Mouse (Mus musculus) hindbrain, embryonic 16.5 days (tissue): ENCODE measurements around the gene Prm3. TPM values are rescaled to one million over a fixed set of nuclear protein-coding genes. Genes with fewer than 3 reads are reported as not detected.

ENCODE experiments used
- ATAC-seq: fragments of 200-750 bp; cut with Nextera tagmentation; 2 replicates; pipeline ENCODE4 v1.8.0; 2017; ENCODE audit warnings: moderate TSS enrichment, moderate library complexity
- H3K27ac ChIP-seq: fragments of 300-500 bp; sonication (generic); 2 replicates; pipeline ENCODE4 v1.5.1; 2014; ENCODE audit warnings: low read depth, mild to moderate bottlenecking, control low read depth, low read length, moderate library complexity
- H3K27me3 ChIP-seq: fragments of 300-500 bp; sonication (generic); replicated peaks from 2 replicates; pipeline ENCODE4 v1.6.1; 2014; ENCODE audit warnings: low read length; ENCODE audit not compliant: control insufficient read depth, insufficient read depth
- H3K36me3 ChIP-seq: fragments of 300-500 bp; sonication (generic); 2 replicates; pipeline ENCODE4 v1.6.1; 2014; ENCODE audit warnings: mild to moderate bottlenecking, low read length, moderate library complexity, mixed read lengths; ENCODE audit not compliant: control insufficient read depth, insufficient read depth
- H3K4me1 ChIP-seq: fragments of 300-500 bp; sonication (generic); 2 replicates; pipeline ENCODE4 v1.6.1; 2014; ENCODE audit warnings: low read depth, low read length; ENCODE audit not compliant: control insufficient read depth, insufficient read depth
- H3K4me2 ChIP-seq: fragments of 300-500 bp; sonication (generic); 2 replicates; pipeline ENCODE4 v1.6.1; 2014; ENCODE audit warnings: mild to moderate bottlenecking, low read length, control low read depth, moderate library complexity
- H3K4me3 ChIP-seq: fragments of 300-500 bp; sonication (generic); 2 replicates; pipeline ENCODE4 v1.5.1; 2014; ENCODE audit warnings: mild to moderate bottlenecking, low read length, control low read depth, moderate library complexity
- H3K9ac ChIP-seq: fragments of 300-500 bp; sonication (generic); 2 replicates; pipeline ENCODE4 v1.6.1; 2014; ENCODE audit warnings: low read depth, mild to moderate bottlenecking, control low read depth, low read length, moderate library complexity
- H3K9me3 ChIP-seq: fragments of 300-500 bp; sonication (generic); 2 replicates; pipeline ENCODE4 v1.6.1; 2014; ENCODE audit warnings: mild to moderate bottlenecking, low read length, moderate library complexity; ENCODE audit not compliant: control insufficient read depth
- WGBS: fragments of 180-500 bp; shearing (Covaris S2); extraction: QIAGEN DNeasy Blood & Tissue Kit; methylation state at CpG from one replicate; pipeline ENCODE4 v1.1.7; 2014; 5-methylcytosine and 5-hydroxymethylcytosine counted together
- polyA plus RNA-seq: library from polyadenylated mRNA; unstranded; fragments of >200 nt; fragmentation: Nextera tagmentation; extraction: Ambion mirVana; gene quantifications from 2 replicates; pipeline ENCODE4 v1.2.1, GENCODE M21; 2015

Prm3 gene
- polyA plus RNA-seq, 1 experiment from 2014 or later, result not detected

DNA sequence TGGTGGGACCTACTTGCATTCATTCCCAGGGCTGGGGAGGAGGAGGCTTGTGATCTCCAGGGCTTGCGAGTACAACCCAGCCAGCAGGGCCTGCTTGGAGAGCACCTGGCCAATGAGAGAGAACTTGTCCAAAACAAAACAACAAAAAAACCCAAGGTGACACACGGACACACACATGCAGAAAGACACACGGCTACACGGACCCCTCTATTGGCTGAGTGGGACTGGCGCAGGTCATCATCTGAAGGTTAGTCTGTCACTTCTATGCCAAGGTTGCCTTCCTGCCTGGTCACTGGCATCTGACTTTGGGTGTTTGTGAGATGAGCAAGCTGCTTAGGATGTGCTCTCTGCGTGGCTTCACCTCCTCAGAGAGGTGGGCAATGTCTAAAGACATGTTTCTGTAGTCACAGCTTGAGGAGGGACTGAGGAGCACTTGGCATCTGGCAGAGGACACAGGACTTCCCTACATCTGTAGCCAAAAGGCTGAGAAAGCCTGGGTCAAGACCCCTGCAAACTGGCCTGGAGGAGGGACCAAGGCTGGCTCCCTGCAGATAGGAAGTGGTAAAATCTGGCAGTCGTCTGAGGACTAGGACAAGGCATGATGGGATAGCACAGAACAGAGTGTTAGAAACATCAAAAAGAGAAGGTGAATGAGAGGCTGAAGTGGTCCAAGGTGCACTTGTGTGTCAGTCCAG is 37.2 kb upstream of the Prm3 start:
- H3K27me3 ChIP-seq, result no peaks in the 10 kb centered on the region
- H3K4me3 ChIP-seq, result no peak overlapping the region
- H3K36me3 ChIP-seq, result no peaks in the 10 kb centered on the region
- no peak overlapping the region for H3K27ac ChIP-seq
- 88% methylated on average over 7 of the region's 7 CpGs for WGBS
- ATAC-seq, result no peak
- no peak overlapping the region for H3K4me2 ChIP-seq
- no peak overlapping the region for H3K9ac ChIP-seq
- no peaks in the 10 kb centered on the region; the same call in 1 of the 2 replicates for H3K9me3 ChIP-seq
- no peaks in the 10 kb centered on the region for H3K4me1 ChIP-seq

DNA sequence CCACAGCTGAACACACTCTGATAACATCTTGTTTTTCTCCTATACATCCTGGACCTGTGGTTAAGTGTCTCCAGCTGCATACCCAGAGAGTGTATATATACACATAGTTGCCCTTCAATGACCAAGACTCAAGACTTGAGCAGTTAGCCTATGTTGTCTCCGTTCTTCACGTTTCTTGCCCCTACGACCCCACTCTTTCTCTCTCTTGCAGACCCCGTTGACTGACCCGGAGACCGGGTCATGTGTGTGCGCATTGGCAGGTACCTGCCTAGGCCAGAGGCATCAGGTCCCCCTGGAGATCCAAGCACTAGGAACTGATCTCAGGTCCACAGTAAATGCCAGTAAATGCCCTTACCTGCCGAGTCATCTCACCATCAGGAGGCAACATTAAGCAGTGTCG is 36.6 kb upstream of the Prm3 start:
- H3K9ac ChIP-seq, result no peak overlapping the region
- H3K9me3 ChIP-seq, result no peaks in the 10 kb centered on the region; the same call in 1 of the 2 replicates
- ATAC-seq, result no peak
- no peak overlapping the region for H3K4me2 ChIP-seq
- no peak overlapping the region for H3K4me3 ChIP-seq
- no peak overlapping the region for H3K27ac ChIP-seq
- WGBS, result 93% methylated on average over 9 of the region's 9 CpGs
- no peaks in the 10 kb centered on the region for H3K4me1 ChIP-seq
- no peaks in the 10 kb centered on the region for H3K36me3 ChIP-seq
- H3K27me3 ChIP-seq, result no peaks in the 10 kb centered on the region

DNA sequence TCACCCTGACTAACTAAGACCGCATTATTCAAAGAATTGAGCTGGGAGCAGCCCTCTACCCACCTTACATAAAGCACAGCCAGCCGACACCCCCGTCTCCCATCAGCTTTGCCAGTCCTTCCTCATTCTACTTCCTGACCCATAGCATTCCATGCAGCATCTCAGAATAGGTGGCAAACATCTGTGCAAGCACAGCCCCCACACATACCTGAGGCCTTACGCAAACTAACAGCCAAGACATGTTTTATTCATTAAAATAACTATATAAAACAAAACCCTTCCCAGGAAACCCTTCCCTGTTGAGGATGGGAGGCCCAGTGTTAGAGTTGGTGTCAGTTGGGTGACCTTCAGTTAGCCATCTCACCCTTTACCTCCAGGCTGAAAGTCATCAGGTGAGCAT is 35.1 kb upstream of the Prm3 start:
- no peaks in the 10 kb centered on the region for H3K36me3 ChIP-seq
- H3K27ac ChIP-seq, result no peak overlapping the region
- no peaks in the 10 kb centered on the region; the same call in 1 of the 2 replicates for H3K9me3 ChIP-seq
- H3K27me3 ChIP-seq, result no peaks in the 10 kb centered on the region
- H3K4me2 ChIP-seq, result no peak overlapping the region
- no peak overlapping the region for H3K9ac ChIP-seq
- H3K4me1 ChIP-seq, result no peaks in the 10 kb centered on the region
- H3K4me3 ChIP-seq, result no peak overlapping the region
- 89% methylated on average over 4 of the region's 4 CpGs for WGBS
- ATAC-seq, result no peak

DNA sequence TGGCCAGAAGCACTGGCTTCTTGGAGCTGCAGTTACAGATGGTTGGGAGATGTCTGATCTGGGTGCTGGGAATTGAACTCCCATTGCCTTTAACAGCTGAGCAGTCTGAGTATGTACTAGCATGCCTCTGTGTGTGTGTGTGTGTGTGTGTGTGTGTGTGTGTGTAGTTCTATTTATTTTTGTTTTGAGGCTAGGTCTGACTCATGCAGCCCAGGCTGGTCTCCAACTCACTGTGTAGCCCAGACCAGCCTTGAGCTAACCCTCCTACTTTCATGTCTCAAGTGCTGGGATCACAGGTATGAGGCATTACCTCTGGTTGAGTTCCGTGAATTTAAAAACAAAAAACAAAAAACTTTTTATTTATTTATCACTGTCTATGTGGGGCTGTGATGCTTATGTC is 33.8 kb upstream of the Prm3 start:
- WGBS, result 86% methylated on average over 1 of the region's 1 CpGs
- no peak for ATAC-seq
- no peak overlapping the region for H3K4me2 ChIP-seq
- H3K36me3 ChIP-seq, result no peaks in the 10 kb centered on the region
- no peaks in the 10 kb centered on the region; the same call in 1 of the 2 replicates for H3K9me3 ChIP-seq
- no peaks in the 10 kb centered on the region for H3K27me3 ChIP-seq
- H3K4me1 ChIP-seq, result no peaks in the 10 kb centered on the region
- H3K9ac ChIP-seq, result no peak overlapping the region
- H3K4me3 ChIP-seq, result no peak overlapping the region
- no peak overlapping the region for H3K27ac ChIP-seq

DNA sequence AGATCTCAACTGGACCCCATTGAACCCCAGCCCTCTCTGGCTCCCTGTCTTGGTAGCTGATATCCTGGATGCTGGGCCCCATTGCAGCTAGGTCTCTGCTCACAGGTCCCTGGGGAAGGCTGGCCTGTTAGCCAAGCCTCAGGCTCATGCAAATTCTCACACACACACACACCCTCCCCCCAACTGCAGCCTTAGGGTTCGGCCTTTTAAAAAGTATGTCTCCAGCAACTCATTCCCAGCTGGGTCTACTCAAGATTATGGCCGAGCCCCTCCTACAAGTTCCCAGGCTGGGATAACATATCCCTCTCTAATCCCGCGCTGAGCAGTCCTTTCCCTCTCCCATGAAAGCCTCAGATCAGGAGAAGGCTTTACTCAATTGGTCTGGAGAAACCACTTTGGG is 30.7 kb upstream of the Prm3 start:
- no peaks in the 10 kb centered on the region for H3K36me3 ChIP-seq
- H3K27ac ChIP-seq, result no peak overlapping the region
- no peak overlapping the region for H3K4me2 ChIP-seq
- no peaks in the 10 kb centered on the region for H3K4me1 ChIP-seq
- no peak overlapping the region for H3K9ac ChIP-seq
- no peaks in the 10 kb centered on the region; the same call in 1 of the 2 replicates for H3K9me3 ChIP-seq
- no peak overlapping the region for H3K4me3 ChIP-seq
- no peak for ATAC-seq
- WGBS, result 73% methylated on average over 4 of the region's 4 CpGs
- no peaks in the 10 kb centered on the region for H3K27me3 ChIP-seq

DNA sequence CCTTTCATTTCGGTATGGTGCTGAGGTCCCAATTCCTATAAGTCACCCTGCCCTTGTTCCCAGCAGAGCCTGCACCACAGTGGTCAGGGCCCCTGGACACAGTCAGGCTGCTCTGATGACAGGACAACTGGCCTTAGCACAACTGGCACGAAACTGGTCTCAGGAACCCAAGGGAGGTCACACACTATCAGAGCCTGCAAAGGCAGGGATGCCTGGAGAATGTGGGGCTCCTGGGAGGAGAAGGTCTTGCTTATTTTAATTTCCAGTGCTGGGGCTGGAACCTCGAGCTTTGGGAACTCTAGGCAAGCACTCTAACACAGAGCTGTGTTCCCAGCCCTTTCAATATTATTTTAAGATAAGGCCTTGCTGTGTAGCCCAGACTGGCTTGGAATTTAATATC is 29.3 kb upstream of the Prm3 start:
- Histone ChIP-seq H3K9me3 (no peaks in the 10 kb centered on the region; the same call in 1 of the 2 replicates), H3K4me3 (no peak overlapping the region), H3K4me1 (no peaks in the 10 kb centered on the region), H3K36me3 (no peaks in the 10 kb centered on the region), H3K27me3 (no peaks in the 10 kb centered on the region), H3K9ac (no peak overlapping the region), H3K27ac (no peak overlapping the region), H3K4me2 (no peak overlapping the region)
- WGBS, result 71% methylated on average over 3 of the region's 3 CpGs
- no peak for ATAC-seq

DNA sequence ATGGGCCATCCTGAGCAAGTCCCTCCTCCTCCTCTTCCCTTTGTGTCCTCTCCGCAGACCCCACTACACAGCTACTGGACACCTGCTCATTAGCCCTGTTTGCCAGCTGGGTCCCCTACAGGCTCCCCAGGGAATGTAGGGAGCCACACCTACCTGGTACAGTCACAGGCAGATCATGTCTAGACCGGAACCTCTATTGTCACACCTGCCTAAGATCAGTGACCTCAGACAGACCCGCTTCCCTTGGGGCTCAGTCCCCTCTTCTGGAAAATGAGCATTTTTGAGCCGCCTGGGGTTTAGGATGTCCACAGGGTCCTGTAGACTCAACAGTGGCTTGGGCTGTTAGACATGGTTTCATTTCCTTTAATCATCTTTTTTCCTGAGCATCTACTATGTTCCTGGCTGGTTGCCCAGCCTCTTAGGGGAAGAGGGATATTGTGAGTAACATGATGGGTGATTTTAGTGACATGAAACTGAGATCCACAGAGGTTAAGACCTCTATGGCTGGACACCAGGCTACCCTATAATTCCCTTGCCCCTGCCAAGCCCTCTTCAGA is 27.9 kb upstream of the Prm3 start:
- H3K9me3 ChIP-seq, result no peaks in the 10 kb centered on the region; the same call in 1 of the 2 replicates
- H3K4me3 ChIP-seq, result no peak overlapping the region
- no peak overlapping the region for H3K27ac ChIP-seq
- H3K4me2 ChIP-seq, result no peak overlapping the region
- no peaks in the 10 kb centered on the region for H3K36me3 ChIP-seq
- no peak for ATAC-seq
- H3K9ac ChIP-seq, result no peak overlapping the region
- H3K27me3 ChIP-seq, result no peaks in the 10 kb centered on the region
- H3K4me1 ChIP-seq, result no peaks in the 10 kb centered on the region
- 71% methylated on average over 4 of the region's 4 CpGs for WGBS

DNA sequence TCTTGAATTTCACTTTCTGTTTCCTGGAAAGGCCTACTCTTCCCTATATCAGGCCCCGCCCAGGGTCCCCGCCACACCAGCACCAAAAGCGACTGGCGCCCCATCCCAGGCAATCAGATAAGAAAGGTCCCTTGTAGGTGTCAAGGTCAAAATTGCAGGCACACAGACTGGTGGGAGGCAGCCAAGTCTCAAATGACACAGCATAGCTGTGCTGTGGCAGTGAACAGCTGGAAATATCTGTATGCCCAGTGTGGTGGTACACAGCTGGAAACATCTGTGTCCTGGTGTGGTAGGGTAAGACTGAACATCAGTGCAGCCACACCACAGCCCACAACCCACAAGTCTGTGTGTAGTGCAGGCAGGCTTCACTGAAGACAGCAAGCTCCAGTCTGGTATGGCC is 24.1 kb upstream of the Prm3 start:
- Histone ChIP-seq H3K9me3 (no peaks in the 10 kb centered on the region), H3K9ac (no peak overlapping the region), H3K36me3 (no peaks in the 10 kb centered on the region), H3K4me1 (no peaks in the 10 kb centered on the region), H3K27me3 (no peaks in the 10 kb centered on the region), H3K27ac (no peak overlapping the region), H3K4me2 (no peak overlapping the region), H3K4me3 (no peak overlapping the region)
- WGBS, result 88% methylated on average over 4 of the region's 4 CpGs
- ATAC-seq, result no peak

DNA sequence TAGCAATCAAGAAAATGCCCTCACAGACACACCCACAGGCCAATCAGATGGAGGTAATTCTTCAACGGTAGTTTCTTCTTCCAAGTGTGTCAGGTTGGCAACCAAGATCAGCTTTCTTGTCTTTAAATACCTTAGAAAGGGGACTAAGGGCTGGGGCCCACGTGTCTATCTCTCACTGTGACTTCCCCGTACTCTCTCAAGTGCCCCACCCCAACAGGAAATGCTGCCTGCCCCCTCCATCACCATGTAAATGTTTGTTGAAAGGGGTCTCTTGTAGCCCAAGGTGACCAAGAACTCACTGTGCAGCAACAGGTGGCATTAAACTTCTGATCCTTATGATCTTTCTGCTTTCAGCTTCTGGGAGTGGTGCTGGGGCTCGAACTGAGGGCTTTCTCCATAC is 23.0 kb upstream of the Prm3 start:
- no peak for ATAC-seq
- Histone ChIP-seq H3K4me3 (no peak overlapping the region), H3K4me1 (no peaks in the 10 kb centered on the region), H3K27ac (no peak overlapping the region), H3K4me2 (no peak overlapping the region), H3K36me3 (no peaks in the 10 kb centered on the region), H3K9ac (no peak overlapping the region), H3K27me3 (no peaks in the 10 kb centered on the region), H3K9me3 (no peaks in the 10 kb centered on the region)
- WGBS, result 75% methylated on average over 4 of the region's 4 CpGs
